Mouse (Mus musculus) erythroid progenitor cell, adult 5-6 weeks (primary cell): Measurements from ENCODE around the gene Mcidas. TPM values are rescaled to one million over a fixed set of nuclear protein-coding genes. Genes with fewer than 3 reads are reported as not detected.

Experiments used
- ATAC-seq: replicated peaks from 2 replicates; pipeline ENCODE4 v1.8.0; 2016; ENCODE audit warnings: moderate number of reproducible peaks, mild to moderate bottlenecking, moderate TSS enrichment, inconsistent platforms; ENCODE audit not compliant: poor library complexity, low FRiP score, severe bottlenecking
- total RNA-seq, 2 experiments: library from RNA; stranded (forward) in 1 of 2; stranded (reverse) in 1 of 2; fragments of 150-400 nt in 1 of 2; fragments of 186-747, 209-891 nt in 1 of 2; gene quantifications; 2 replicates each; pipeline versions ENCODE4 v1.2.3 to v1.2.4; 2015 to 2017; ENCODE audit warnings: low replicate concordance in 2 of 2

Mcidas gene
- not detected in 2 replicates for total RNA-seq (2015; ENCODE audit: low replicate concordance)
- not detected in 2 replicates for total RNA-seq (2017; ENCODE audit: low replicate concordance)

GRCm38 (mm10) chr13:112993531-112994152 lies at the start of gene Mcidas:
Gene Mcidas (plus strand): TSS chr13:112993845.
- no peak for ATAC-seq

GRCm38 (mm10) chr13:112945312-112945711 lies 48.3 kb upstream of the Mcidas start:
- no peak for ATAC-seq

GRCm38 (mm10) chr13:112945900-112946299 lies 47.7 kb upstream of the Mcidas start:
- no peak for ATAC-seq

GRCm38 (mm10) chr13:112954067-112954466 lies 39.6 kb upstream of the Mcidas start:
- no peak for ATAC-seq

- no peak for ATAC-seq
Observed at GRCm38 (mm10) chr13:112963081-112963480, 30.6 kb upstream of the Mcidas start.

GRCm38 (mm10) chr13:112964421-112964820 lies 29.2 kb upstream of the Mcidas start:
- no peak for ATAC-seq

- ATAC-seq: no peak
Observed at GRCm38 (mm10) chr13:112967267-112967666, 26.4 kb upstream of the Mcidas start.

- no peak for ATAC-seq
Observed at GRCm38 (mm10) chr13:112976720-112977119, 16.9 kb upstream of the Mcidas start.

- ATAC-seq: no peak
Observed at GRCm38 (mm10) chr13:112985605-112986450, 7.8 kb upstream of the Mcidas start.

- ATAC-seq: no peak
Observed at GRCm38 (mm10) chr13:112986451-112986950, 7.1 kb upstream of the Mcidas start.

- no peak for ATAC-seq
Observed at GRCm38 (mm10) chr13:112987532-112987943, 6.1 kb upstream of the Mcidas start, which contains the start of gene Ccno. Gene Ccno (plus strand): TSS chr13:112987802.

- no peak for ATAC-seq
Observed at GRCm38 (mm10) chr13:112987991-112988390, 5.7 kb upstream of the Mcidas start.

- no peak for ATAC-seq
Observed at GRCm38 (mm10) chr13:112988866-112989265, 4.8 kb upstream of the Mcidas start.

GRCm38 (mm10) chr13:112989541-112989940 lies 4.1 kb upstream of the Mcidas start:
- ATAC-seq: no peak

GRCm38 (mm10) chr13:112990346-112990745 lies 3.3 kb upstream of the Mcidas start:
- no peak for ATAC-seq

GRCm38 (mm10) chr13:112994191-112994590 lies 546 bp downstream of the Mcidas start:
- no peak for ATAC-seq

GRCm38 (mm10) chr13:112996407-112996806 lies 2.8 kb downstream of the Mcidas start:
- ATAC-seq: no peak

- no peak for ATAC-seq
Observed at GRCm38 (mm10) chr13:112997369-112997768, 3.7 kb downstream of the Mcidas start.

GRCm38 (mm10) chr13:112998427-112999201 lies 5.0 kb downstream of the Mcidas start:
- ATAC-seq: no peak

GRCm38 (mm10) chr13:113000090-113000489 lies 6.4 kb downstream of the Mcidas start:
- ATAC-seq: no peak
